Mouse (Mus musculus) limb, embryonic 14.5 days (tissue): ENCODE data around the gene Lrrfip1. TPM values are rescaled to one million over a fixed set of nuclear protein-coding genes. Genes with fewer than 3 reads are reported as not detected.

Experiments used
- ATAC-seq: fragments of 200-750 bp; cut with Nextera tagmentation; 2 replicates; pipeline ENCODE4 v1.8.0; 2017; ENCODE audit warnings: low read depth, moderate number of reproducible peaks, moderate TSS enrichment; ENCODE audit not compliant: low FRiP score
- DNase-seq: peaks from one replicate; pipeline ENCODE4 v3.0.0-alpha.2; 2015; ENCODE audit warnings: low spot score
- H3K27ac ChIP-seq: fragments of 300-500 bp; sonication (generic); replicated peaks from 2 replicates; pipeline ENCODE4 v1.5.1; 2014; ENCODE audit warnings: low read depth, mild to moderate bottlenecking, low read length, moderate library complexity, mixed read lengths
- H3K27me3 ChIP-seq: fragments of 300-500 bp; sonication (generic); 2 replicates; pipeline ENCODE4 v1.6.1; 2014; ENCODE audit warnings: low read length, mixed read lengths; ENCODE audit not compliant: control insufficient read depth, insufficient read depth
- H3K36me3 ChIP-seq: fragments of 300-500 bp; sonication (generic); 2 replicates; pipeline ENCODE4 v1.6.1; 2014; ENCODE audit warnings: mild to moderate bottlenecking, low read length, moderate library complexity, mixed read lengths; ENCODE audit not compliant: control insufficient read depth, insufficient read depth
- H3K4me1 ChIP-seq: fragments of 300-500 bp; sonication (generic); 2 replicates; pipeline ENCODE4 v1.6.1; 2014; ENCODE audit warnings: antibody characterized with exemption, low read length, mixed read lengths; ENCODE audit not compliant: control insufficient read depth, insufficient read depth
- H3K4me2 ChIP-seq: fragments of 300-500 bp; sonication (generic); replicated peaks from 2 replicates; pipeline ENCODE4 v1.6.1; 2014; ENCODE audit warnings: low read depth, mild to moderate bottlenecking, low read length, moderate library complexity; ENCODE audit not compliant: severe bottlenecking
- H3K4me3 ChIP-seq: fragments of 300-500 bp; sonication (generic); replicated peaks from 2 replicates; pipeline ENCODE4 v1.5.1; 2014; ENCODE audit warnings: low read length
- H3K9ac ChIP-seq: fragments of 300-500 bp; sonication (generic); 2 replicates; pipeline ENCODE4 v1.6.1; 2014; ENCODE audit warnings: mild to moderate bottlenecking, low read depth, low read length, moderate library complexity; ENCODE audit not compliant: severe bottlenecking
- H3K9me3 ChIP-seq: fragments of 300-500 bp; sonication (generic); 2 replicates; pipeline ENCODE4 v1.6.1; 2016; ENCODE audit warnings: low read length; ENCODE audit not compliant: control insufficient read depth
- POLR2A ChIP-seq: fragments of 200-500 bp; IDR thresholded peaks from 2 replicates; pipeline ENCODE4 v1.8.0; 2012; ENCODE audit warnings: inconsistent platforms, mild to moderate bottlenecking, moderate library complexity, borderline replicate concordance; ENCODE audit not compliant: insufficient read depth, insufficient read length; ENCODE audit errors: extremely low read depth
- WGBS: fragments of 180-500 bp; shearing (Covaris S2); extraction: QIAGEN DNeasy Blood & Tissue Kit; methylation state at CpG from one replicate; pipeline ENCODE4 v1.1.7; 2014; 5-methylcytosine and 5-hydroxymethylcytosine counted together
- polyA plus RNA-seq, 2 experiments: library from polyadenylated mRNA; depleted of rRNA in 1 of 2; stranded (reverse) in 1 of 2; unstranded in 1 of 2; fragments of >200 nt; fragmentation: Nextera tagmentation in 1 of 2; extraction: Ambion mirVana in 1 of 2; gene quantifications; 2 replicates each; pipeline versions ENCODE4 v1.2.1 to v1.2.3; 2012 to 2014

Lrrfip1 gene
- polyA plus RNA-seq, 2 experiments = 41.6 to 44.3 TPM

DNA sequence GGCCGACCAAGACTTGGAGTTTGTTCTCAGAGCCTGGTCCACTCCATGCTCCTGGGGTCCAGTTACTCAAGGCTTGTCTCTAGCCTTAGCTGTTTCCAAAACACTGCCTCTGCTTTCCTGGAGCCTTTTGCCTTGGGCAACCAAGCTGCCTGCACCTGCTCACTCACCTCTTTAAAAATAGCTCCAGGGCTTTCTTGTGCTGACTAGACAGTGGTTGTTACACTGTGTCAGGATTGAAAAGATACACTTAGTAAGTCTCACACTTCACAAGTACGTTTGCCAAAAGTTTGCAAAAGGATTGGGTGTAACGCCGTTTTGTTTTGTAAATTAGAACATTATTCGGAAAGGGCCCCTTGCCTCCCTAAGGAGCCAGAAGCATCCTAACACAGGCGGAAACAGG, 40.0 kb downstream of the Lrrfip1 start:
- Histone ChIP-seq H3K9ac (no peak overlapping the region), H3K9me3 (no peaks in the 10 kb centered on the region), H3K27ac (no peak overlapping the region), H3K36me3 (no peaks in the 10 kb centered on the region), H3K4me1 (0 out of 2 replicates have a peak, but pooled peaks cover 6% of the 10 kb centered on the region), H3K27me3 (no peaks in the 10 kb centered on the region), H3K4me2 (no peak overlapping the region), H3K4me3 (no peak overlapping the region)
- DNase-seq = no peak
- TF ChIP-seq POLR2A = no peak
- no peak for ATAC-seq
- WGBS = 19% methylated on average over 6 of the region's 6 CpGs

DNA sequence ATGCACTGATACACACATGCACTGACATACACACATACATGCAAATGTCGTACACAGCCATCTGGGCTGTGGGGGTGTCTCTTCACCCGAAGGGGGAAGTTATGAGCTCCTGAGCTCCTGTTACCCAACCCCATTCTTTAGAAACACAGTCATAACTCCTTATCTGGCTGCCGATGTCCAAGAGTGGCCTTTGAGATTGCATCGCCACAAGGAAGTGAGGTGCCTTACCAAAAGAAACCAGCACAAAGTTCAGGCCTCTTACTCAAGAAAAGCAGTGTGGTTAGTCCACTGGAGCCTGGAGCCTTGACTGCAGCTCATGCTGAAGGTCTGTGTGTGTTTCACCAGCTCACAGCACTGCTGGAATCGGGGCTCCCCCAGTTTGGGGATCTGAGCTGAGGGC, 43.1 kb downstream of the Lrrfip1 start:
- Histone ChIP-seq H3K27me3 (no peaks in the 10 kb centered on the region), H3K4me1 (0 out of 2 replicates have a peak, but pooled peaks cover 6% of the 10 kb centered on the region), H3K9ac (no peak overlapping the region), H3K27ac (no peak overlapping the region), H3K36me3 (no peaks in the 10 kb centered on the region), H3K4me2 (no peak overlapping the region), H3K4me3 (no peak overlapping the region), H3K9me3 (no peaks in the 10 kb centered on the region)
- DNase-seq = no peak
- ATAC-seq = no peak
- TF ChIP-seq POLR2A = no peak
- WGBS = 83% methylated on average over 5 of the region's 5 CpGs

DNA sequence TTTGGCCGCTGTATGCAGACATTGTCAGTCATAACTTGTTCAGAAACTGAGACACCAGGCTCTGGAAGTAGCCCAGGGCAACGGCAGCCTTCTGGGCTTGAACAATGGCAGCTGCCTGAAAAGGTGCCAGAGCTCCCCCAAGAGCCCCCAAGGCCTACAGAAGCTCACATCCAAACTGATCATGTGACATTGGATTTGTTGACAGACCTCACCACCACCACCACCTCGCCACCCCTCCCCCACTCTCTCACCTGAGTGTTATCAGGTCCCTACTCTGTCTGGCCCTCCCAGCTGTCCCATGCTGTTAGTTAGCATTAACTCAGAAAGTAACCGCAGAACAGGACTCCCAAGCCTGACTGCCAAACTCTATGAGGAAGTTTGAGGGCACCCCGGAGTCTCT, 44.7 kb downstream of the Lrrfip1 start:
- no peaks in the 10 kb centered on the region for H3K27me3 ChIP-seq
- H3K9ac ChIP-seq = no peak overlapping the region
- H3K36me3 ChIP-seq = no peaks in the 10 kb centered on the region
- DNase-seq = no peak
- no peak overlapping the region for H3K4me3 ChIP-seq
- H3K4me1 ChIP-seq = 0 out of 2 replicates have a peak, but pooled peaks cover 6% of the 10 kb centered on the region
- ATAC-seq = no peak
- H3K27ac ChIP-seq = no peak overlapping the region
- TF ChIP-seq POLR2A = no peak
- no peak overlapping the region for H3K4me2 ChIP-seq
- 54% methylated on average over 5 of the region's 5 CpGs for WGBS
- no peaks in the 10 kb centered on the region for H3K9me3 ChIP-seq

DNA sequence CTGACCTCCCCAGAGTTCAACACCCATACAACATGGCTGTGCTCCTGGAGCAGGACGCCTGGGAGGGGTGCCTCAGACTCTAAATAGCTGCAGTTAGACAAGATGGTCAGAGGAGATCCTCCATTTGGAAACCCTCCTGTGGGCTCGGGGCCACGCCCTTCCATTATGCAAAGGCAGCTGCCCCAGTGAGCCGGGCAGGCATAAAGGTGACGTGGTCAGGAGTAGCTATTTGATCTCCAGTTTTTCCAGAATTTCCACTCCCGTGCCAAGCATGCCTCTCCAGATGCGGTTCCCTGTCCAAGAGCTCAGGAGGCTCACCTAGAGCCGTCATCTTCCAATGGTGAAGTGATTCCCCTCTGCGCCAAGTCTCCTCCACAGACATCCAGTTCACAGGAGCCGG, 45.6 kb downstream of the Lrrfip1 start:
- no peak for ATAC-seq
- H3K27ac ChIP-seq = no peak overlapping the region
- no peaks in the 10 kb centered on the region for H3K27me3 ChIP-seq
- H3K4me3 ChIP-seq = no peak overlapping the region
- no peak for TF ChIP-seq POLR2A
- no peak for DNase-seq
- no peak overlapping the region for H3K4me2 ChIP-seq
- H3K36me3 ChIP-seq = no peaks in the 10 kb centered on the region
- WGBS = 80% methylated on average over 10 of the region's 10 CpGs
- no peaks in the 10 kb centered on the region for H3K9me3 ChIP-seq
- H3K4me1 ChIP-seq = 0 out of 2 replicates have a peak, but pooled peaks cover under 1% of the 10 kb centered on the region
- no peak overlapping the region for H3K9ac ChIP-seq

DNA sequence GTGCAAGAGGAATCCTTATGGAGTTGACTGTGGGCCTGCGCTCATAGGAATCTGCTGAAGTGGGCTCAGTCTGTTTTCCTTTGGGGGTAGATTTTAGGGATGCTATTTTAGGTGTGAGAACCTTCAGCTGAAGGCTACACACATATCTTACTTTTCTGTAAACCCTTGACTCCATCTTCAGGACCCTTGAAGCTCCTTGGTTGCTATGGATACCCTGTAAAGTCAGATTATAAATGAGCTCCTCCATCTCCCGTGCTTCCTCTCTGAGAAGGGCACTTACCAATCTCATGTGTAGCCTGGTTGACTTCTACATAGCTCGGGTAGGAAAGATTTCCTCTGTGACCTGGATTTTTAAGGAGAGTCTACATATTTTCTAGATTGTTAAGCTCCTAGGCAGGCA, 46.1 kb downstream of the Lrrfip1 start:
- H3K36me3 ChIP-seq = no peaks in the 10 kb centered on the region
- no peak for TF ChIP-seq POLR2A
- 63% methylated on average over 3 of the region's 3 CpGs for WGBS
- no peaks in the 10 kb centered on the region for H3K27me3 ChIP-seq
- H3K27ac ChIP-seq = no peak overlapping the region
- no peaks in the 10 kb centered on the region for H3K4me1 ChIP-seq
- no peak overlapping the region for H3K9ac ChIP-seq
- H3K9me3 ChIP-seq = no peaks in the 10 kb centered on the region
- no peak for ATAC-seq
- no peak overlapping the region for H3K4me2 ChIP-seq
- H3K4me3 ChIP-seq = no peak overlapping the region
- no peak for DNase-seq

DNA sequence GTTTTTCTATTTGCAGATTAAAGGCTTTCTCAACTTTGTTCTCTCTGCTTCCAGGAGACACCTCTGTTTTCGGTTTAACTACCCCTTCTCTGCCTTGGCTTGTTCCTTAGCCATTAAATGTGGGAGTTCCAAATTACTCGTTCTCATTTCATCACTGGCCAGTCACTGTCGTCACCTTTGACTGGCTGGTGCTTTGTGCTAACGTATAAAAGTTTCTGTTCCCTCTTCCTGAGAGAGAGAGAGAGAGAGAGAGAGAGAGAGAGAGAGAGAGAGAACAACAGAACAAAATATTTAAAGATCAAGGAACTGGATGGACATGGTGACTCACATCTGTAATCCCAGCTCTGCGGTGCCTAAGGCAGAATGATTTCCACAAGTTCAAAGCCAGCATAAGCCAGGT, 47.7 kb downstream of the Lrrfip1 start:
- Histone ChIP-seq H3K27me3 (no peaks in the 10 kb centered on the region), H3K9ac (no peak overlapping the region), H3K4me3 (no peak overlapping the region), H3K36me3 (no peaks in the 10 kb centered on the region), H3K27ac (no peak overlapping the region), H3K9me3 (no peaks in the 10 kb centered on the region), H3K4me2 (no peak overlapping the region), H3K4me1 (no peaks in the 10 kb centered on the region)
- TF ChIP-seq POLR2A = no peak
- DNase-seq = no peak
- ATAC-seq = no peak
- 45% methylated on average over 5 of the region's 5 CpGs for WGBS
